Mouse (Mus musculus): ENCODE data around the gene Ms4a14.
"Not testable (repeated sequence)": the region's sequence is repeated elsewhere in the genome, so short reads cannot be mapped to it uniquely, and the experiment has no call there.

Ms4a14 gene

DNA sequence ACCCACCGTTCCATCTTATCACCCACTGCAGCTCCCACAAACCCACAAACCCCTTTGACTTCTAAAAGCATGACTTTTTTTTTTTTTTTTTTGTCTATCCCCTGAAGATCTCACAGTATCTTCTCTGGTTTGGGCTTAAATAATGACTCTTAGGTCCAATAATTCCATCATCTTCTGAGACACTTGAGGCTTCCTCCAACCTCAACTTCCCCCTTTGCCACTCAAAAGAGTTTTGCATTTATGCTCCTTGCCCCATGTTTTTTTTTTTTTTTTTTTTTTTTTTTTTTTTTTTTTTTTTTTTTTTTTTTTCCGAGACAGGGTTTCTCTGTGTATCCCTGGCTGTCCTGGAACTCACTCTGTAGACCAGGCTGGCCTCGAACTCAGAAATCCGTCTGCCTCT lies 51.3 kb downstream of the Ms4a14 start:
- not testable (repeated sequence) for DNase-seq

DNA sequence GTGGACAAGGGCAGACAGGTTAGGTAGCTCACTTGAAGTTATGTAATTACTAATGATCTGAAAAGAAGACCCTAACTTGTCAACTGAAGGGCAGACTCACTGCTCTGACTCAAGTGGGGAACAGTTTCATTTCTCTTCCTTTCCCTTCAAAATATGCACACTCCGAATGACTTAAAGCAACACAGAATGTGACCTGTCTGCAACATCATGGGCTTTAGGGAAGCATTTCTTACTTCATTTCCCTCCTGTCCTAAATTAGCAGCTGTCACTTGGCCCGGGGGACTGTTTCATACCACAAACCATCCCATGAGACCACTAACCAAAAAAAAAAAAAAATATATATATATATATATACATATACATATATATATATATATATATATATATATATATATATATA lies 52.7 kb downstream of the Ms4a14 start:
- no peak for DNase-seq
